Mouse (Mus musculus) frontal cortex, adult 2 months (tissue): ENCODE data around the gene Dnajc25. TPM values are rescaled to one million over a fixed set of nuclear protein-coding genes. Genes with fewer than 3 reads are reported as not detected.

Source experiments
- DNase-seq, 2 experiments: peaks; one replicate each; pipeline ENCODE4 v3.0.0; 2022; ENCODE audit warnings: low spot score in 1 of 2; ENCODE audit errors: extremely low spot score in 1 of 2
- polyA plus RNA-seq: library from polyadenylated mRNA; depleted of rRNA; stranded (reverse); fragments of >200 nt; gene quantifications from 2 replicates; pipeline ENCODE4 v1.2.3, GENCODE M21; 2012; rRNA removed

The Dnajc25 gene
- 4.1 and 4.2 TPM in 2 replicates for polyA plus RNA-seq

DNA sequence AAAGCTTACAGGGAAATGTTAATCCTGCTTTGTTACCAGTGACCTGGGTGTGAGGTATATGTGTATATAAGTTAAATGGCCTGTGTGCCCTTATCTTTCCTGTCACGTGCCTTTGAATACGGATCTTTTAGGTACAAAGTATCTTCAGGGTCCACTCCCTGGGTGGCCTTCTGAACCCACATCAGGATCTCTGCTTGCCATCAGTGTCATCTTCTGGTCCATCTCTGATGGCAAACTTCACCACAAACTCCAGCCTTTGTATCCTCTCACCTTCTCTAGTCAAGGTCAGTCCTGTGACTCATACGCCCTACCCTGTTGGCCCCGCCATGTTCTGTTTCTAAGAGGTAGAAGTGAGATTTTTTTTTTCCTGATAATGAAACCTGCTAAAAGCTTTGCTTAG lies at the start of gene Dnajc25:
TSS of gene Dnajc25 (plus strand) at position 301 of the 400 bp plus-strand sequence.
- DNase-seq, result no peak

DNA sequence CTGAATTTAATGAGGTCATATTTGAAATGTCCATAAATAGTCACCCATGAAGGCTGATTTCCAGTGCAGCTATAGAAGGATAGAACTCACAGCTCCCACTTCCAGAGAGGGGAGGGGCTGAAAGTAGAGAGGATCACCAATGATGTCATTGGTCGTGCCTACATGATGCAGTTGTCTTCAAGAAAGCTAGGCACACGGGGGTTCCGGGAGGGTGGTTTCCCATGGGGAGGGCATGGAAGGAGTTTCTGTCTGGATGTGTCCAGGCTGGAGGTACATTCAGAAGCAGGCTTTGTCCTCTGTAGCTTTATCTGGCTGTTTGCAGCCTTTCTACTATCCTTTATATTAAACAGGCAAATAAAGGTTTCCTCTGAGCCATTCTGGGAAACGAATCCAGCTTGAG lies 46.5 kb upstream of the Dnajc25 start:
- peak in 1 of 2 experiments; percentile 30 for DNase-seq

DNA sequence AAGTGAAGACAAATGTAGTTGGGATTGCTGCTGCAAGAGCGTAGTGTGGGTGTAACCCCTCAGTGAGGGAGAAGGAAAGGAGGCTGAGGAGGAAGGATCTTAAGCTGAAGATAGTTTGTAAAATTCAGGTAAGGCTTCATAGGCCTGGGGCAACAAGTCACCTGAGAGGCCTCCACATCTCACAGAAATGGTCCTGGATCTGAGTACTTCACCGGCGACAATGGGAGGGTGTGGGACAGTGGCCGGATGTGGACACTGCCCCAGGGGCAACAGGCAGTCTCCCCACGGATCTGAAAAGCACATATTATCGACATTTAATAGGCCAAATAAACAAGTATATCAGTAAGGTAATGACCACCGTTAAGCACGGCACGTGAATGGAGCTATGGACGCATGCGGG lies 42.2 kb upstream of the Dnajc25 start:
- no peak for DNase-seq

GRCm38 (mm10) chr4:58961719-58962118 lies 33.1 kb upstream of the Dnajc25 start:
- no peak for DNase-seq

GRCm38 (mm10) chr4:58963271-58963670 lies 31.6 kb upstream of the Dnajc25 start:
- no peak for DNase-seq

GRCm38 (mm10) chr4:58965136-58965535 lies 29.7 kb upstream of the Dnajc25 start:
- no peak for DNase-seq

DNA sequence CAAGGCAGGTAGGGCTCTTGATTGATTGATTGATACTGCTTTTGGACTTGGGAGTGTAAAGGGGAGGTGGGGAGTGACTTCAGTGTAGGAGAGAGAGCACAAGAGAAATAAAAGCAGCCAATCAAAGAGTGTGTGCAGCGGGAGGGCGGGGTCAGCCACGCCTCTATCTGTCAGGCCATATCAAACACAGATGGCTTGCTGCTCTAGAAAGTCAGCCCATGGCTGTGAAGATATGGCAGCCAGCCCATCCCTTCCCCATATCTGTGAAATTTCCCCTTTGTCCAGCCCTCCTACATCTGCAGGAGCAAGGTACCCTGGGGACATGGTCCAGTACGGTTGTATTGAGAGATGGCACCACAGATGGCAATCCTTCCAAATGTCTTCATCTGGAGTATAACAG lies 24.2 kb upstream of the Dnajc25 start:
- no peak for DNase-seq

DNA sequence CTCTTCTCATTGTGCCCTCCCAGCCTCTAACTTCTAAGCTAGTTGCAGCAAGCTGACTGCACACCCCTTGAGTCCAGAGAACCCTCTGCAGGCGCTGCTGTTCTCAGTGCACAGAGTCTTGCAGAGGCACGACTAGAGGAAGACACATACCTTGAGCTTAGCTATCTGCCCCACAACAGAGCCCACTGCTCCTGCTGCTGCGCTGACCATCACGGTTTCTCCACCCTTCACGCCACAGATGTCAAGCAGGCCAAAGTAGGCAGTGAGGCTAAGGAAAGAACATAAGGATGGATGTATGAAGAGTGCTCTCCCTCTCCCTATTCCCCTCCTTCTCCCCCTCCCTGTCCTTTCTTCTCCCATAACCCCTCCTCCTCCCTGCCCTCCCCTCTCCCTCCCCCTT lies 19.2 kb upstream of the Dnajc25 start:
- no peak for DNase-seq

DNA sequence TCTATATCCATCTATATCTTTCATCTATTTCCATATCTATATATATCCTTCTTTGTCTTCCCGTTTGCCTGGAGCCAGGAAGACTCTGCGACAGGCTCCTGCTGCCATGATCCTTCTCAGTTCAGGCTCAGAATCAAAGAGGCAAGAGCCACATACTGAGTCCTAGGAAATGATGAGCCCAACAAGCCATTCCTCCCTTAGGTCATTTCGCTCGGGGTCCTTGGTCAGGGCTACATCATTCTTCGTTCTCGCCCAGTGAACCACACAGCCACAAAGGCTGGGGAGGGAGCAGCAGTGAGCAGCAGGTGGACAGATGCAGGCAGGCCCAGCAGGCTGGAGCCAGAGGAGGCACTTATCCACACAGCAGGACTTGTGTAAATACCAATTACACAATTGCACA lies 13.4 kb upstream of the Dnajc25 start:
- no peak for DNase-seq

- no peak for DNase-seq
Observed at GRCm38 (mm10) chr4:58982806-58983205, 12.1 kb upstream of the Dnajc25 start.

GRCm38 (mm10) chr4:58985157-58985648 lies 9.7 kb upstream of the Dnajc25 start:
- peak; percentile 29 to 88 for DNase-seq

DNA sequence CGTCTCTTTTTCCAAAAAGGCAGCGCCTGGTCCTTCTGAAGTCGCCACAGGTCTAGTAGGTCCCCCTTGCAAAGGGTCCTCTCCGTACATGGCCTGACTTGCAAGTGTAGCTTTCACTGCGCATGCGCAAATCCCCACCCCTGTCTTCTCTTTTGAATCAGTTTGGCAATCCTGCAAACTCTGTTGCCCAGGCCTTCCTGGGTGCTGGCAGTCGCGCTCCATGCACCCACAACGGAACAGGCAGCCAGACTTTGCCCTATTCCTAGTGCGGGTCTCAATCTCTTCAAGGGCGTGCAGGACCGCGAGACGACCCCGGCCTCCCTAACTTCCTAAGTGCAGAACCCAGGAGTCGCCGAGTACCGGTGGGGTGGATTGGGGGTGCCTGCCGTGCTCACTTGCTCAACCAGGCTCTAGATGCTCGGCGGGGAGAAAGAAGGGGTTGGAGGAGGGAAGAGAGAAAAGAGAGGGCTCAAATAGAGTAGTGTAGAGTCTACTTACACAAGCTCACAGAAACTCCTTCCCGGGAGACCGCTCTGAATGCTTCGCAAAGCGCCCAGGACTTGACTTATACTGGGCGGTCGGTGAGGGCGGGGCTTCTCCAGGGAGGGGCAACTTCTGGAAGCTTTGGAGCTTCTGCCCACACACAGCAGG lies 8.2 kb upstream of the Dnajc25 start, which contains the start of gene Ptgr1:
TSS of gene Ptgr1 (minus strand) at position 580 of the 651 bp plus-strand sequence.
- peak; percentile 24 to 87 for DNase-seq

DNA sequence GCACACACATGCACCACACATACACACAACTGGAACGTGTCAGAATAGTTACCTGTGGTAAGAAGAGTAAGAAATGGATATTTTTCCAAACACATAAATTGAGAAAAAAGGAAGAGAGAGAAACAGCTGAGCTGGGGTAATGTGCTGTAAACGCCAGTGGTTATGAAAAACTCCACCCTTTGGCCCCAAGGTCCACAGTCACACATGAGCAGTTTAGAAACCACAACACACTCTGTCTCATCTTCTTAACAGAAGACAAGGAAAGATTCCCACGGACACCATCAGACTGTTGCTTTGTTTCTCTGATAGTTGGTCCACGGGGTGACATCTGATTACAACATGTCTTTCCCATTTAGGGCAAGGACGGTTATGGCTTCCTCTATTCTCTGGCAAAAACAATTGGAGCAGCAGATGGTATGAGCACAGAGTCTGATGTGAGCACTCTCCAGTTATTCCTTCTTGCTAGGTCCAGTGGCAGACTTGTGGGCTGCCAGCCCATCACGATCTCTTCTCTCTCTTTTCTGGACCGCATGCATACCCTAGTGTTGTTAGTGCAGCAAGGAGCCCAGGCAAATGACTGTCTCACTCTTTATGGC lies 5.5 kb upstream of the Dnajc25 start:
- DNase-seq, result no peak

- DNase-seq, result no peak
Observed at GRCm38 (mm10) chr4:58990609-58991434, 4.0 kb upstream of the Dnajc25 start.

GRCm38 (mm10) chr4:58992195-58992594 lies 2.7 kb upstream of the Dnajc25 start:
- DNase-seq, result no peak

- DNase-seq, result no peak
Observed at GRCm38 (mm10) chr4:58995251-58995693, 410 bp downstream of the Dnajc25 start.

GRCm38 (mm10) chr4:58997081-58997480 lies 2.2 kb downstream of the Dnajc25 start:
- DNase-seq, result no peak

- DNase-seq, result no peak
Observed at GRCm38 (mm10) chr4:58998688-58999087, 3.8 kb downstream of the Dnajc25 start.

GRCm38 (mm10) chr4:58999686-59000085 lies 4.8 kb downstream of the Dnajc25 start:
- peak; percentile 44 to 91 for DNase-seq

GRCm38 (mm10) chr4:59000614-59001013 lies 5.8 kb downstream of the Dnajc25 start:
- no peak for DNase-seq
